Mouse (Mus musculus) hindbrain, embryonic 10.5 days (tissue): ENCODE measurements around the gene Cog7. TPM values are rescaled to one million over a fixed set of nuclear protein-coding genes. Genes with fewer than 3 reads are reported as not detected.

Experiments used
- DNase-seq: peaks from one replicate; pipeline ENCODE4 v3.0.0-alpha.2; 2017; ENCODE audit warnings: low spot score
- H3K27ac ChIP-seq: fragments of 300-500 bp; sonication (generic); 2 replicates; pipeline ENCODE4 v1.5.1; 2016; ENCODE audit warnings: mild to moderate bottlenecking, moderate library complexity
- H3K27me3 ChIP-seq: fragments of 300-500 bp; sonication (generic); 2 replicates; pipeline ENCODE4 v1.6.1; 2016; ENCODE audit warnings: mild to moderate bottlenecking; ENCODE audit not compliant: poor library complexity, insufficient read depth, severe bottlenecking
- H3K36me3 ChIP-seq: fragments of 300-500 bp; sonication (generic); 2 replicates; pipeline ENCODE4 v1.6.1; 2016; ENCODE audit warnings: mild to moderate bottlenecking, moderate library complexity
- H3K4me1 ChIP-seq: fragments of 300-500 bp; sonication (generic); replicated peaks from 2 replicates; pipeline ENCODE4 v1.6.1; 2016; ENCODE audit warnings: mild to moderate bottlenecking
- H3K4me3 ChIP-seq: fragments of 300-500 bp; sonication (generic); 2 replicates; pipeline ENCODE4 v1.5.1; 2016; ENCODE audit warnings: mild to moderate bottlenecking, moderate library complexity
- H3K9me3 ChIP-seq: fragments of 300-500 bp; sonication (generic); 2 replicates; pipeline ENCODE4 v1.6.1; 2016; ENCODE audit warnings: mild to moderate bottlenecking, moderate library complexity
- WGBS: fragments of 180-500 bp; shearing (Covaris S2); methylation state at CpG from one replicate; pipeline ENCODE4 v1.1.7; 2016; 5-methylcytosine and 5-hydroxymethylcytosine counted together
- polyA plus RNA-seq: library from polyadenylated mRNA; unstranded; fragments of >200 nt; fragmentation: Nextera tagmentation; extraction: Ambion mirVana; gene quantifications from 2 replicates; pipeline ENCODE4 v1.2.1, GENCODE M21; 2016

The Cog7 gene
- polyA plus RNA-seq, 1 experiment from 2014 or later, result 21.0 TPM

DNA sequence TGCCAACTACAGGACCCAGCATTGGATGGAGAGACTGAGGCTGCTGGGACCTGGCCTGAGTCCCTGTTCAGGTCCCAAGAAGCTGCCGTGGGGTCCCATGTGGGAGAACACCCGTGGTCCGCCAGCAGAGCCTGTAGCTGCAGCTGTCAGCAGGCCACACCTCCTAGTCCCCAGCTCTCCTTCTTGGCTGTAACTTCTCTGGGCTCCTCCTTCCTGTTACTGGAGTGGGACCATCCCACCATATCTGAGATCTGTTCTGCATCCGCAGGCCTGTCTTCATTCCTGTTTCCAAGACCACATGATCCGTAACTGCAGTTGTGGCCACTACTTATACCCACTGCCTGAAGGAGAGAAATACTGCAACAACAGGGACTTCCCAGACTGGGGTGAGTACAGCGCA lies 67.6 kb downstream of the Cog7 start:
- 82% methylated on average over 6 of the region's 6 CpGs for WGBS
- Histone ChIP-seq H3K27me3 (no peaks in the 10 kb centered on the region), H3K36me3 (no peaks in the 10 kb centered on the region), H3K27ac (no peak overlapping the region), H3K9me3 (no peaks in the 10 kb centered on the region), H3K4me1 (peaks cover 12% of the 10 kb centered on the region), H3K4me3 (no peak overlapping the region)
- no peak for DNase-seq

DNA sequence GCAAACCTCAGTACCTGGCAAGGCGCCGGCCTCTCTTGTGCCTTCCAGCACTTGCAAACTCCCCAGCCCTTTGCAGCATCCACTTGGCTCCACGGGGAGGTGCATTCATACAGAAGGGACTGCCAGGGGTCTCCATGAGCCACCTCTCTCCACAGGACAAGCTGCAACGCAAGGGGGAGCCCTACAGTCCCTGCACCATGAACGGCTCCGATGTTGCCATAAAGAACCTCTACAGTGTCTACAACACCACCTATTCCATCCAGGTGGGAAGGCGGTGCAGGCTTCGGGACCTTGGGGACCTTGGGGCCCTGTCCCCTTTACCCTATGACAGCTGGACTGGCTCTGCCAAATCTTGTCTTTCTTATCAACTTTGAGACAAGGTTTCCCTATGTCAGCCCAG lies 69.3 kb downstream of the Cog7 start:
- peaks cover 12% of the 10 kb centered on the region for H3K4me1 ChIP-seq
- no peak for DNase-seq
- H3K4me3 ChIP-seq, result no peak overlapping the region
- H3K36me3 ChIP-seq, result no peaks in the 10 kb centered on the region
- no peaks in the 10 kb centered on the region for H3K27me3 ChIP-seq
- H3K27ac ChIP-seq, result no peak overlapping the region
- H3K9me3 ChIP-seq, result no peaks in the 10 kb centered on the region
- 71% methylated on average over 8 of the region's 8 CpGs for WGBS

DNA sequence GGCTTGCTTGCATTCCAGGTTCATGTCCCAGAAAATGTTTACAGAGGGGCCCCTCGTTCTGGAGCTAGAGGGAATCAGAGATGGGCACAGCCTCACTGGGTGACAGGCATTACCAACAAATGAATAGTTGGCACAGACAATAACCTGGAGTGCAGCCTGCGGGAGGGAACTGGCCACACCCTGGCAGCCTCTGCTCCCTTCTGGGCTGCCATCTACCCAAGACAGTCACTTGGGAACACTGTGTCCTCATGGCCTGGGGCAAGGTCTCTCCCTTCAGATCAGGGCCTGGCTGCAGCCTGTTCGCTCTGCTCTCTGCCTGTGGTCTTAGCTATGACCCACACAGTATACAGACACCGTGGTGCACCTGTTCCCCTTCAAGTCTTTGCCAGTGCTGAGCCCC lies 74.6 kb downstream of the Cog7 start:
- Histone ChIP-seq H3K27ac (no peak overlapping the region), H3K27me3 (no peaks in the 10 kb centered on the region), H3K36me3 (no peaks in the 10 kb centered on the region), H3K4me1 (peaks cover 10% of the 10 kb centered on the region), H3K4me3 (no peak overlapping the region), H3K9me3 (no peaks in the 10 kb centered on the region)
- WGBS, result 77% methylated on average over 4 of the region's 4 CpGs
- no peak for DNase-seq

DNA sequence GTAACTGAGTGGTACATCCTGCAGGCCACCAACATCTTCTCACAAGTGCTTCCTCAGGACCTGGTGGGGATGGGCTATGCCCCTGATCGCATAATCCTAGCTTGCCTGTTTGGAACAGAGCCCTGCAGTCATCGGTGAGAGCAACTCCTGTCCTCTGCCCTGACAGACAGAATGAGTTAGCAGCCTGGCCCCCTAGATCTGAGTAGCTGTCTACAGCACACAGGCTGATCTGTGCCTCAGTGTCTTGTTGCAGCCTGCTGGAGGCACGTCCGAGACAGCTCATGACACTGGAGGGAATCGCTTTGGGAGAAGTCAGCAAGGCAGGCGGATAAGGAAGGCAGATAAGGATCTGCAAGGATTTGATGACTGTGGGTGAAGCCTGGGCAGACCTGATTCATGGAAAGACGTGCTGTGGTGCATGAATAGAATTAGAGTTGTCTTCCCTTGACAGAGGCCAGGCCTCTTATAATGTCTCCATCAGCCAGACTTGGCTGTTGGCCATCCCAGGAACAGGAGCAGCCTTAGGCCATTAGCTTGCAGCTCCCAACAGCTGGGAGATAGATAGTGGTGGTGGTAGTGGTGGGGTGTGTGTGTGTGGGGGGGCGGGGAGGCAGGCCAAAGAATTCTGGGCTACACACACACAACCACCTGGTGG lies 78.6 kb downstream of the Cog7 start:
- 80% methylated on average over 8 of the region's 8 CpGs for WGBS
- no peak overlapping the region for H3K27ac ChIP-seq
- H3K4me3 ChIP-seq, result no peak overlapping the region
- H3K36me3 ChIP-seq, result no peaks in the 10 kb centered on the region
- H3K9me3 ChIP-seq, result no peaks in the 10 kb centered on the region
- no peak for DNase-seq
- H3K4me1 ChIP-seq, result peaks cover 15% of the 10 kb centered on the region
- peaks cover 13% of the 10 kb centered on the region for H3K27me3 ChIP-seq

DNA sequence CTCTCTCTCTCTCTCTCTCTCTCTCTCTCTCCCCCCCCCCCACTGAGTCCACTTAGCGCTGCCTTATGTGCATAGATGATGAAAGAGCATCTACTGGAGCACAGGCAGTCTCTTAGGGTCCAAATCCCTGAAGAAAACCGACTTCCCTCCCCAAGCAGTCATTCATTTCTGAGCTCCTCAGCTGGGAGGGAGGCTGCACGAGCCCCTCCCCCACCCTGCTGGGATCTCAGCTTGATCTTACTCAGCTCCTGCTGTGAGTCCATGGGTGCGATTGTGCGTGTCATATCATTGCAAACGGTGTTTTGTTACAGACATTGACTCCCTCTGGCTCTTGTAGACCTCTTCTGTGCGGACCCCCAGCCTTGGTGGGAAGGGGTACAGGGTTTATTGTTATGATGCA lies 81.6 kb downstream of the Cog7 start:
- Histone ChIP-seq H3K36me3 (no peaks in the 10 kb centered on the region), H3K27me3 (peaks cover 14% of the 10 kb centered on the region), H3K4me1 (peaks cover 17% of the 10 kb centered on the region), H3K27ac (peak overlapping the region; percentile 59; the same call in 1 of the 2 replicates), H3K4me3 (peak overlapping the region; percentile 37), H3K9me3 (no peaks in the 10 kb centered on the region)
- WGBS, result 8% methylated on average over 7 of the region's 7 CpGs
- no peak for DNase-seq

DNA sequence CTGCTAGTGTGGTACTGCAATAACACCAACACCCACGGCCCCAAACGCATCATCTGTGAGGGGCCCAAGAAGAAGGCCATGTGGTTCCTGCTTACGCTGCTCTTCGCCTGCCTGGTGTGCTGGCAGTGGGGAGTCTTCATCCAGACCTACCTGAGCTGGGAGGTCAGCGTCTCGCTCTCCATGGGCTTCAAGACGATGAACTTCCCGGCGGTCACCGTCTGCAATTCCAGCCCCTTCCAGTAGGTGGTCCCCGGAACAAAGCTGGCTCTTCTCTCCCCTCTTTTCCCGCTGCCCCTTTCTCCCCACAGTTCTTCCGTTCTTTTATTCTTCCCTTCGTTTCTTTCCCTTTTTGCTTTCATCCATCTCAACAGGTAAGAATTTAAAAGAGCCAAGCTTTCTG lies 82.2 kb downstream of the Cog7 start:
- peaks cover 17% of the 10 kb centered on the region for H3K4me1 ChIP-seq
- peaks cover 14% of the 10 kb centered on the region for H3K27me3 ChIP-seq
- H3K36me3 ChIP-seq, result no peaks in the 10 kb centered on the region
- no peaks in the 10 kb centered on the region for H3K9me3 ChIP-seq
- WGBS, result 9% methylated on average over 14 of the region's 14 CpGs
- DNase-seq, result peak; percentile 62
- H3K4me3 ChIP-seq, result peak overlapping the region; percentile 37
- peak overlapping the region; percentile 59; the same call in 1 of the 2 replicates for H3K27ac ChIP-seq

DNA sequence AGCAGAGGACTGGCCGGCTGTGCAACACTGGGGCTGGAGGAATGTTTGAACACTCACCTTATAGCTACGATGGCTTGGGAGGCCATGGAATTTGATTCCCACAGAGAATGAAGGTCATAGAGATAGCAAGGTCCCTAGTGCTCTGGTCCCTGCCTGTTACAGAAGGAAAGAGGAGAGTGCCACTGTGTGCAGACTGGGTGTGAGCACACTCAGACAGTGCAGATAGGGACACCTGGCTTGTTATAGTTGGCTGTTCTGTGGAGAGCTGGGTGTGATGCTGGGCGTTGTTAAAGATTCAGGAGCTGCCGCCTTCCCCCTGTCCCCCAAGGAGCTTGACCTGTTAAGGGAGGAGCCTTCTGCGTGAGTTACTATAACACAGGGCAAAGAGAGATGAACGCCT lies 84.8 kb downstream of the Cog7 start:
- Histone ChIP-seq H3K27me3 (peaks cover 14% of the 10 kb centered on the region), H3K36me3 (no peaks in the 10 kb centered on the region), H3K9me3 (no peaks in the 10 kb centered on the region), H3K4me1 (peaks cover 17% of the 10 kb centered on the region), H3K27ac (no peak overlapping the region), H3K4me3 (no peak overlapping the region)
- WGBS, result 41% methylated on average over 6 of the region's 6 CpGs
- DNase-seq, result no peak

DNA sequence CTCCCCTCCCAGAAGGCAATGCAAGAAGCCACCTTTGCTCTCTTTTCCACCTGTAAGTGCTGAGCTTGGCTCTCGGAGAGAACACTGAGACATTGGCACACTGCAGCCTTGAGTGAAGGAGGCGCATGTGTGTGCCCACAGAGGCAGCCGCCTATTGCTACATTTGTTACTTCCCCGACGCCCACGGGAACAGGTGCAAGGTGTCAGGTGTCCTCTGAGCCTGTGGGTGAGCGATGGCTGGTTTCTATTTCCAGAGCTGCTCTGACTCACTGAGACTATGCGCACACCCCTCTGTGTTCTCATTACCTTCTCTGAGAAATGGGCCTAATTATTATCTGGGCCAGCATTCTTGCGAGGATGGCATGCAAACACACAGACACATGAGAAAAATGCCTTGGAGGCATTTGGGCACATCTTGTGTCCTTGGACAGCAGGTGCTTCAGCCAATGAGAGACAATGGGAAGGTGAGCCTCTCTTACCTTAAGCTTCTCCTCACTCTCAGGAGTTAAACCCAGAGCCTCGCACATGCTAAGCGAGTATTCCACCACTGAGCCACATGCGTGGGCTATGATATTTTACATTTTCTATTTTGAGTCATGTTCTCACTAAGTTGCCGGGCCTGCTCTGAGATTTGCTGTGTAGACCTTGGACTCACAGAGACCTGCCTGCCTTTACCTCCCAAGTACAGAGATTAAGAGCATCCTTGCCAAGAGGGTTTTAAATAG lies 90.7 kb downstream of the Cog7 start:
- 93% methylated on average over 13 of the region's 13 CpGs for WGBS

DNA sequence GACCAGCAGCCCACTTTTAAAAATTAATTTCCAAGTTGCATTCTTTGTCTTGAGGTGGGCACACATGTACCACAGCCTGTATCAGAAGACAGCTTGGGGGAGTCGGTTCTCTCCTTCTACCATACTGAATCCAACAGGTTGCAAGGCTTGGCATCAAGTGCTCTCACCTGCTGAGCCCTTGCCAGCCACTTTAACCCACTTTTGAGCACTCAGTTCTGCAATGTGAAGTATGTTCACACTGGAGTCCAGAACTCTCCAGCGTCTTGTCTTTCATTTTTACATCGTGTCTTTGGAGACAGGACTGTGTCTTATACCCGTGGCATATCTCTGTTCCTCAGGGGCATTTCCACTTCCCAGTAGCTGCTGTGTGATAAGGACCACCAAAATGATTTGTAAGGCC lies 101.3 kb downstream of the Cog7 start:
- no peak for DNase-seq
- H3K4me1 ChIP-seq, result peaks cover 5% of the 10 kb centered on the region; the same call in 1 of the 2 replicates
- no peaks in the 10 kb centered on the region for H3K27me3 ChIP-seq
- 90% methylated on average over 4 of the region's 4 CpGs for WGBS
- H3K9me3 ChIP-seq, result no peaks in the 10 kb centered on the region
- H3K36me3 ChIP-seq, result no peaks in the 10 kb centered on the region
- H3K27ac ChIP-seq, result no peak overlapping the region
- no peak overlapping the region for H3K4me3 ChIP-seq

More for the DNA sequence above, 90.7 kb downstream of the Cog7 start:
- H3K4me1 ChIP-seq, result no peaks in the 10 kb centered on the region
- H3K27me3 ChIP-seq, result no peaks in the 10 kb centered on the region
- no peak overlapping the region for H3K27ac ChIP-seq
- no peak for DNase-seq
- no peaks in the 10 kb centered on the region for H3K36me3 ChIP-seq
- H3K4me3 ChIP-seq, result no peak overlapping the region
- no peaks in the 10 kb centered on the region for H3K9me3 ChIP-seq

DNA sequence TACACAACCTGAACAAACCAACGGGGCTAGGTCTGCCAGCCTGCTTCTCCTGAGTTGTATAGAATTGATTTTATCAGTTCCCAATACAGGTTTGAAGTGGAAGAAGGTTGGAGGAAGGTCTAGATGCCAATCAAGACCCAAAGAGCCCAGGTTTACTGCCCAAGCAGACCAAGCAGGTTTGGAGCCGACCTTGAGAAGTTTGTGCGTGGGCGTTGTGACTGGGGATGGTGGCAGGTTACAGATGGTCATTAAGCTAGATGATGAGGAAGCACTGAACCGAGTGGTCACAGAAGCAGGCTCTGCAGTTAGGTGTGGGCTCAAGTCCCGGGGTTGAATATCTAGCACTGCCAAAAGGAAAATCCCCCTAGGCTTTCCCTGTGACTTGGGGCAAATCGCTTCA lies 106.7 kb downstream of the Cog7 start:
- H3K36me3 ChIP-seq, result no peaks in the 10 kb centered on the region
- H3K4me1 ChIP-seq, result peaks cover 12% of the 10 kb centered on the region
- H3K4me3 ChIP-seq, result no peak overlapping the region
- H3K27ac ChIP-seq, result no peak overlapping the region
- no peak for DNase-seq
- H3K9me3 ChIP-seq, result no peaks in the 10 kb centered on the region
- no peaks in the 10 kb centered on the region for H3K27me3 ChIP-seq
- 92% methylated on average over 7 of the region's 7 CpGs for WGBS

DNA sequence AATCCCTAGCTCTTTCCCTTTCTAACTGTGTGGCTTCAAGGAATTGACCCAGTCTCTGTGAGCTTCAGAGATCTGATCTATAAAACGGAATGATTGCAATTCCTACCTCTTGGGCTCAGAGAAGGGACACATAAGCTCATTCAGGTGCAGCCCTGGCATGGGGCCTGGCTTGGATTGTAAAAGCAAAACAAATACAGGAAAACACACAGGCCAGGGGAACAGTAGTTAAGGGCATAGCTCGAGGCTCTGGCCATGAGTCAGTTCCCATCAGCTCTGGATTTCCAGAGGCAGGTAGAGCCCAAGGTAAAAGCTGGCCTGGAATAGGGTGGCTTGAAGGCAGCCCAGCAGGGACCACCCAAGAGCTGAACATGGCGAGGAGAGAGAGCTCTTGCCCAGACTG lies 107.5 kb downstream of the Cog7 start:
- no peak overlapping the region for H3K4me3 ChIP-seq
- no peak for DNase-seq
- peaks cover 12% of the 10 kb centered on the region for H3K4me1 ChIP-seq
- whole genome bisulfite sequencing, result 55% methylated on average over 3 of the region's 3 CpGs
- no peaks in the 10 kb centered on the region for H3K9me3 ChIP-seq
- H3K36me3 ChIP-seq, result no peaks in the 10 kb centered on the region
- H3K27ac ChIP-seq, result no peak overlapping the region
- no peaks in the 10 kb centered on the region for H3K27me3 ChIP-seq

DNA sequence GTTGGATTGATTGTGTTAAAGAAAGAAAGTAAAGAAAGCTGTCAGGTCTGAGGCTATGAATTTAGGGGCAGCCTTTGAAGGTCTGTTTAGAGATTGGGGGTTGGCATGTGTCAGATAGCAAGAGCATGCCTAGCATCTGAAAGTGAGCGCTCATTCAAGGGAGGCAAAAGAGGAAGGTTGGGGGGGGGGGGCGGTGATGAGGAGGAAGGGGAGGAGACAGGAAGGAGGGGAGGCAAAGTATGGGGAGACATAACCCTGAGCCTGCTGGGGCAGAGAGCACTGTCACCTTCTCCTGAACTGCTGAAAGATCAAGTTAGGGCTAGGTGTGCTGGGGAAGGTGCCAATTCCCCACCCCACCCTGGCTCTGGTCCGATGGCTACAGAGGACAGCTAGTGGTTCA lies 109.9 kb downstream of the Cog7 start:
- H3K27me3 ChIP-seq, result peaks cover under 1% of the 10 kb centered on the region; the same call in 1 of the 2 replicates
- peaks cover 7% of the 10 kb centered on the region for H3K4me1 ChIP-seq
- H3K4me3 ChIP-seq, result no peak overlapping the region
- no peaks in the 10 kb centered on the region for H3K9me3 ChIP-seq
- H3K27ac ChIP-seq, result no peak overlapping the region
- no peak for DNase-seq
- H3K36me3 ChIP-seq, result no peaks in the 10 kb centered on the region
- WGBS, result 74% methylated on average over 3 of the region's 3 CpGs

DNA sequence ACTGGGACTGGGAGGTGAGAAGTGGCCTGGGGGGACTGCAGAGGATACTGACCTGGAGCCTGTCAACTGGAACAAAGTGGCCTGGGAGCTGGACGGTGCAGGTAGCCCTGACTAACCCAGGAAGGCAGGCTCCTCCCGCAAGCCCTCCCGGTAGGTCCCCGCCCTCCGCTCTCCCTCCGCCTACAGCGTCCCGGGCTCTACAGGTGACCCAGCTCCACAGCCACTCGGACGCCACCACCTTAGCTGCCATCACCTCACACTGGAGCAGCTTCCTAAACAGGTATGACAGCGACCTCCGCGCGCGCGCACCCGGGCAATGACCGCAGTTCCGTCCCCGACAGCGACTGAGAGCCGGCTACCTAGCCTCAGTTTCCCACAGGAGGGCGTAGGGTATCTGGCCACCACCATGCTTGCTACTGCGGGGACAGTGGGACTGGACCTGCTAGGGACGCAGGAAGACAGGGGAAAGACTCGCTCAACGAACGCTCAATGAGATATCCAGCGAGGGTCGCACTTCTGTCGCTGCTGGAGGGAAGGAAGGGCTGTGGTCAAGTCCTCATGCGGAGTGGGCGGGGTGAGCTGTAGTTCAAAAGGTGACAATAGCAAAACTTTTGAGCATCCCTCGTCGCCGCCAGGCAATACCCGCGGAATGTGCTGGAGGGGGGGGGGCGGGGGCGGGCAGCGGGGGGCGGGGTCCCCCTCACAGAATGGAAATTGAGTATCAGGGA lies 116.5 kb downstream of the Cog7 start, which contains the start of gene Scnn1b:
Scnn1b (plus strand) TSS at position 181 of the 728 bp plus-strand sequence.
- WGBS, result 3% methylated on average over 42 of the region's 42 CpGs
- no peak within 1 kb of the TSS for H3K27ac ChIP-seq
- no peaks in the 10 kb centered on the region for H3K36me3 ChIP-seq
- peaks cover 12% of the 10 kb centered on the region for H3K4me1 ChIP-seq
- peaks cover 38% of the 10 kb centered on the region for H3K27me3 ChIP-seq
- H3K4me3 ChIP-seq, result peak within 1 kb of the TSS; percentile 48
- peak; percentile 20 for DNase-seq
- no peaks in the 10 kb centered on the region for H3K9me3 ChIP-seq
